Mouse (Mus musculus) left cerebral cortex, postnatal 36 days (tissue): ENCODE measurements around the gene Ikbip. TPM values are rescaled to one million over a fixed set of nuclear protein-coding genes. Genes with fewer than 3 reads are reported as not detected.

Source experiments
- DNase-seq, 2 experiments: peaks; one replicate each; pipeline ENCODE4 v3.0.0; 2021 to 2022; ENCODE audit warnings: low spot score in 2 of 2, mixed read lengths in 1 of 2
- intact Hi-C: fragments of 180-260 bp; cut with DNase I; formaldehyde crosslinking; loops from one replicate; pipeline ENCODE4 v1.15.1; 2025
- total RNA-seq, 2 experiments: library from RNA; stranded (reverse); gene quantifications; 2 replicates each; pipeline ENCODE4 v1.2.3; 2021

Ikbip gene
- total RNA-seq, 2 experiments from 2014 or later, result 12.5 to 13.3 TPM

- no peak for DNase-seq
- intact Hi-C loops, result no loop called here
These were observed 60.8 kb downstream of the Ikbip start for GRCm38 (mm10) chr10:91143313-91144230.

DNA sequence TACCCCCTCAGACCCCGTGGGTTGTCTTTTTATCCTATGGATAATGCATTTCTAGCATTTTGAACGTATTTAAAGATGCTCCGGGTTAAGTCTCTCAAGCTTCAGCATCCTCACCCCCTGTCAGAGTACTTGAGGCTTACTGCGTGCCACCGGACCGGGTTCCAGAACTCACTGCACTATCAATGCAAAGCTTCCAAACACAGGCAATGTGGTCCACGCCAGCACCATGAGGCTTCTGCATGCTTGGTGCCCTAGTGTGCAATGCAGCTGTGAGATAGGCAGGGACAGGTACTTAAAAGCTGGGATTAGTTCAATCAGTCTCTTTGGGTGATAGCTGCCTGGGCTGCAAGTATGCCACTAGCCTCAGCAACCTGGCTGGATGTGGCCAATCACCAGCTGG is 62.7 kb downstream of the Ikbip start:
- no peak for DNase-seq
- intact Hi-C loops, result no loop called here

Other genes starting within 250 kb of the Ikbip start
- 10 to 100 TPM; 11.4 to 12.8 TPM for gene Apaf1, start 170 bp upstream of the Ikbip start, total RNA-seq
- gene Slc25a3, start 41.1 kb downstream of the Ikbip start, total RNA-seq, result 100 to 1,000 TPM; 513 to 539 TPM
- 10 to 100 TPM; 34.6 to 41.3 TPM for gene Tmpo, start 98.4 kb downstream of the Ikbip start, total RNA-seq